Mouse (Mus musculus): ENCODE results near the gene Cnnm2.

- no peak for TF ChIP-seq CTCF (IDR thresholded peaks at IDR 0.05; ENCODE audit: low read depth, low read length)
- no peak for TF ChIP-seq POLR2A (IDR thresholded peaks at IDR 0.05; ENCODE audit: borderline replicate concordance, low read depth, low read length)
Measured at GRCm38 (mm10) chr19:46885365-46885764, 124.0 kb downstream of the Cnnm2 start.

All from bone marrow macrophage, adult 2 months (primary cell).